Mouse (Mus musculus) kidney, embryonic 16.5 days (tissue): ENCODE measurements around the gene Cflar. TPM values are rescaled to one million over a fixed set of nuclear protein-coding genes. Genes with fewer than 3 reads are reported as not detected.
A peak's percentile ranks its signal among the peaks of the same experiment; 100 is the strongest.

Experiments
- ATAC-seq: fragments of 200-750 bp; cut with Nextera tagmentation; 2 replicates; pipeline ENCODE4 v1.8.0; 2017; ENCODE audit warnings: moderate TSS enrichment; ENCODE audit not compliant: low FRiP score, low TSS enrichment
- H3K27ac ChIP-seq: fragments of 300-500 bp; sonication (generic); 2 replicates; pipeline ENCODE4 v1.5.1; 2014; ENCODE audit warnings: low read length
- H3K27me3 ChIP-seq: fragments of 300-500 bp; sonication (generic); 2 replicates; pipeline ENCODE4 v1.6.1; 2014; ENCODE audit warnings: low read length, control low read depth, mixed read lengths; ENCODE audit not compliant: insufficient read depth
- H3K36me3 ChIP-seq: fragments of 300-500 bp; sonication (generic); 2 replicates; pipeline ENCODE4 v1.6.1; 2014; ENCODE audit warnings: low read length, control low read depth, mixed read lengths; ENCODE audit not compliant: insufficient read depth
- H3K4me1 ChIP-seq: fragments of 300-500 bp; sonication (generic); 2 replicates; pipeline ENCODE4 v1.6.1; 2014; ENCODE audit warnings: low read length, control low read depth, mixed read lengths; ENCODE audit not compliant: insufficient read depth
- H3K4me2 ChIP-seq: fragments of 300-500 bp; sonication (generic); replicated peaks from 2 replicates; pipeline ENCODE4 v1.6.1; 2014; ENCODE audit warnings: low read depth, low read length
- H3K4me3 ChIP-seq: fragments of 300-500 bp; sonication (generic); 2 replicates; pipeline ENCODE4 v1.5.1; 2014; ENCODE audit warnings: mild to moderate bottlenecking, low read length
- H3K9ac ChIP-seq: fragments of 300-500 bp; sonication (generic); replicated peaks from 2 replicates; pipeline ENCODE4 v1.6.1; 2014; ENCODE audit warnings: low read length
- H3K9me3 ChIP-seq: fragments of 300-500 bp; sonication (generic); 2 replicates; pipeline ENCODE4 v1.6.1; 2016; ENCODE audit warnings: low read length, control low read depth
- WGBS: fragments of 180-500 bp; shearing (Covaris S2); extraction: QIAGEN DNeasy Blood & Tissue Kit; methylation state at CpG from one replicate; pipeline ENCODE4 v1.1.7; 2014; 5-methylcytosine and 5-hydroxymethylcytosine counted together
- polyA plus RNA-seq: library from polyadenylated mRNA; unstranded; fragments of >200 nt; fragmentation: Nextera tagmentation; extraction: Ambion mirVana; gene quantifications from 2 replicates; pipeline ENCODE4 v1.2.1, GENCODE M21; 2015

Gene Cflar
- polyA plus RNA-seq, 1 experiment from 2014 or later: 41.3 TPM

- Histone ChIP-seq H3K9me3 (no peaks in the 10 kb centered on the region), H3K9ac (no peak overlapping the region), H3K4me3 (no peak overlapping the region), H3K27ac (no peak overlapping the region), H3K4me2 (no peak overlapping the region), H3K27me3 (no peaks in the 10 kb centered on the region), H3K4me1 (peaks cover 19% of the 10 kb centered on the region), H3K36me3 (peaks cover 42% of the 10 kb centered on the region)
- no peak for ATAC-seq
- 88% methylated on average over 5 of the region's 5 CpGs for WGBS
These were observed 14.5 kb downstream of the Cflar start for GRCm38 (mm10) chr1:58725767-58726166.

GRCm38 (mm10) chr1:58727019-58727746 is 15.9 kb downstream of the Cflar start:
- H3K36me3 ChIP-seq: peaks cover 52% of the 10 kb centered on the region
- 84% methylated on average over 1 of the region's 1 CpGs for WGBS
- no peak overlapping the region for H3K4me3 ChIP-seq
- peaks cover 19% of the 10 kb centered on the region for H3K4me1 ChIP-seq
- no peak for ATAC-seq
- no peak overlapping the region for H3K9ac ChIP-seq
- no peaks in the 10 kb centered on the region for H3K27me3 ChIP-seq
- no peak overlapping the region for H3K4me2 ChIP-seq
- H3K27ac ChIP-seq: 0 out of 2 replicates have a peak overlapping the region, but pooled peaks have one; percentile 11
- no peaks in the 10 kb centered on the region for H3K9me3 ChIP-seq

- H3K27ac ChIP-seq: no peak overlapping the region
- no peak overlapping the region for H3K4me2 ChIP-seq
- no peak for ATAC-seq
- H3K4me3 ChIP-seq: no peak overlapping the region
- H3K9ac ChIP-seq: no peak overlapping the region
- peaks cover 51% of the 10 kb centered on the region for H3K36me3 ChIP-seq
- H3K27me3 ChIP-seq: no peaks in the 10 kb centered on the region
- WGBS: 89% methylated on average over 10 of the region's 10 CpGs
- H3K4me1 ChIP-seq: peaks cover 13% of the 10 kb centered on the region
- no peaks in the 10 kb centered on the region for H3K9me3 ChIP-seq
These were observed 16.7 kb downstream of the Cflar start for GRCm38 (mm10) chr1:58727747-58728589.

GRCm38 (mm10) chr1:58728590-58728868 is 17.2 kb downstream of the Cflar start:
- no peak for ATAC-seq
- WGBS: 94% methylated on average over 3 of the region's 3 CpGs

GRCm38 (mm10) chr1:58733636-58734035 is 22.3 kb downstream of the Cflar start:
- peaks cover 69% of the 10 kb centered on the region for H3K36me3 ChIP-seq
- 82% methylated on average over 2 of the region's 2 CpGs for WGBS
- H3K9ac ChIP-seq: no peak overlapping the region
- no peak overlapping the region for H3K4me3 ChIP-seq
- no peaks in the 10 kb centered on the region for H3K9me3 ChIP-seq
- H3K27ac ChIP-seq: peak overlapping the region; percentile 48
- H3K27me3 ChIP-seq: no peaks in the 10 kb centered on the region
- no peaks in the 10 kb centered on the region for H3K4me1 ChIP-seq
- ATAC-seq: peak; percentile 90
- H3K4me2 ChIP-seq: no peak overlapping the region

More at GRCm38 (mm10) chr1:58728590-58728868, 17.2 kb downstream of the Cflar start:
- no peak overlapping the region for H3K4me2 ChIP-seq
- H3K9me3 ChIP-seq: no peaks in the 10 kb centered on the region
- no peaks in the 10 kb centered on the region for H3K27me3 ChIP-seq
- H3K27ac ChIP-seq: no peak overlapping the region
- no peak overlapping the region for H3K9ac ChIP-seq
- H3K4me3 ChIP-seq: no peak overlapping the region
- H3K36me3 ChIP-seq: peaks cover 52% of the 10 kb centered on the region
- H3K4me1 ChIP-seq: peaks cover 7% of the 10 kb centered on the region

GRCm38 (mm10) chr1:58734043-58734920 is 23.0 kb downstream of the Cflar start:
- Histone ChIP-seq H3K4me2 (no peak overlapping the region), H3K9me3 (no peaks in the 10 kb centered on the region), H3K27me3 (no peaks in the 10 kb centered on the region), H3K36me3 (peaks cover 64% of the 10 kb centered on the region), H3K4me3 (no peak overlapping the region), H3K27ac (peak overlapping the region; percentile 48), H3K9ac (no peak overlapping the region), H3K4me1 (no peaks in the 10 kb centered on the region)
- no peak for ATAC-seq
- 93% methylated on average over 11 of the region's 11 CpGs for WGBS

- H3K27ac ChIP-seq: no peak overlapping the region
- ATAC-seq: no peak
- H3K4me1 ChIP-seq: no peaks in the 10 kb centered on the region
- H3K4me2 ChIP-seq: no peak overlapping the region
- no peaks in the 10 kb centered on the region for H3K27me3 ChIP-seq
- no peak overlapping the region for H3K9ac ChIP-seq
- no peaks in the 10 kb centered on the region for H3K9me3 ChIP-seq
- WGBS: 82% methylated on average over 7 of the region's 7 CpGs
- H3K4me3 ChIP-seq: no peak overlapping the region
- peaks cover 64% of the 10 kb centered on the region for H3K36me3 ChIP-seq
These were observed 24.7 kb downstream of the Cflar start for GRCm38 (mm10) chr1:58735962-58736361.

- Histone ChIP-seq H3K9ac (no peak overlapping the region), H3K36me3 (peaks cover 67% of the 10 kb centered on the region), H3K9me3 (no peaks in the 10 kb centered on the region), H3K27me3 (no peaks in the 10 kb centered on the region), H3K4me3 (no peak overlapping the region), H3K27ac (no peak overlapping the region), H3K4me1 (no peaks in the 10 kb centered on the region), H3K4me2 (no peak overlapping the region)
- WGBS: 92% methylated on average over 22 of the region's 22 CpGs
- no peak for ATAC-seq
These were observed 25.7 kb downstream of the Cflar start for GRCm38 (mm10) chr1:58736968-58737367.

GRCm38 (mm10) chr1:58739529-58739928 is 28.2 kb downstream of the Cflar start:
- no peak for ATAC-seq
- no peaks in the 10 kb centered on the region for H3K4me1 ChIP-seq
- H3K36me3 ChIP-seq: peaks cover 77% of the 10 kb centered on the region
- H3K4me3 ChIP-seq: no peak overlapping the region
- H3K4me2 ChIP-seq: no peak overlapping the region
- no peak overlapping the region for H3K27ac ChIP-seq
- 88% methylated on average over 7 of the region's 7 CpGs for WGBS
- no peaks in the 10 kb centered on the region for H3K27me3 ChIP-seq
- no peak overlapping the region for H3K9ac ChIP-seq
- H3K9me3 ChIP-seq: no peaks in the 10 kb centered on the region
